Mouse (Mus musculus): ENCODE data around the gene Tmem185b. TPM values are rescaled to one million over a fixed set of nuclear protein-coding genes. Genes with fewer than 3 reads are reported as not detected.
A peak's percentile ranks its signal among the peaks of the same experiment; 100 is the strongest.

Tmem185b gene
- total RNA-seq (2021): 10 to 100 TPM; 16.7 to 18.4 TPM
- long read RNA-seq, experiment 1, transcript Tmem185b-202 (1 exons, 2,824 nt): major isoform, 21 of 21 reads
- long read RNA-seq, experiment 1, partial matches to known transcripts: 0 of 21 reads
- long read RNA-seq, experiment 1, other reads (novel, unspliced or antisense): 0 of 21 reads
- long read RNA-seq, experiment 2, transcript Tmem185b-202 (1 exons, 2,824 nt): major isoform, 10 of 10 reads
- long read RNA-seq, experiment 2, partial matches to known transcripts: 0 of 10 reads
- long read RNA-seq, experiment 2, other reads (novel, unspliced or antisense): 0 of 10 reads

DNA sequence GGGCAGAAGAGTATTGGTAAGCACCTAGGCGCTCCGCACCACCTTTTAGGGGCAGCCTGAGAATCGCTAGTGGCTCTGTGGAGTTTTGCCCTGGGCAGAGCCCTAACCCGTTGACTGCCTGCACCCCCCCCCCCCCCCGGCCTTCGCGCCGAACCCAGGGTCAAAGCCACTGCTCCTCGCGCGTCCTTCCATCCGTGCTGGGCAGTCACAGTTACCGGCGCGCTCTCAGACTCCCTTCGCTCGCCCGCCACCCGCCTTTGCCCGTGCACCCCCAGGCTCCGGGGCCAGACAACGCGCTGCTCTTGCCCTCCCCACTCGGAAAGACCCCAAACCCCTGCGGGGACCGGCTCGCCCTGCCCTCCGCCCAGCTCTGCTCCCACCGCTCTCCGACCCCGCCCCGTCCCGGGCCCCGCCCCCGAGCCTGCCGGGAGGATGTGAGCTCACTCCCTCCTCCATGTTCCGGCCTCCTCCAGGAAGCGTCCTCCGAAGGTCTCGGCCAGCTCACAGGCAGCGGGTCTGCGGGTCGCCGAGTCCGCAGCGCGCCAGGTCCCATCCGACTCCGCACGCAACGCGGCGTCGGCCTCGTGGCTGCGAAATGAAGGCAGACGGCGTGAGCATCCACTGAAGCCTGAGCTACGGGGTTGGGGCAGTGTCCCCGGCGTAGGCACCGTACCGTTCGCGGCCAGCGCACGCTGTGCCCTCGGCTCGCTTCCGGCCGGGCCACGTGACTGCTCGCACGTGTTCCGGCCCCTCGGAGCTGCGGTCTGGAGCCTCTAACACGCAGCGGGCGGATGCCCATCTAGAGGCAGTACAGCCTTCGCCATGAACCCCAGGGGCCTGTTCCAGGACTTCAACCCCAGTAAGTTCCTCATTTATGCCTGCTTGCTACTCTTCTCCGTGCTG, at the start of gene Tmem185b:
Gene Tmem185b (plus strand): TSS at position 472 of the 903 bp plus-strand sequence.
- DNase-seq (ENCODE audit: extremely low spot score in 1 of 2, low spot score in 2 of 2): peak; percentile 88 to 89
- Histone ChIP-seq H3K27ac (peak within 1 kb of the TSS; percentile 93), H3K4me3 (peak within 1 kb of the TSS; percentile 60)
- TF ChIP-seq CTCF (IDR thresholded peaks at IDR 0.05): no peak
- intact Hi-C loops (cut with DNase I): loop anchor here (2.0 to 5.0 kb wide), 2 partner anchors 21 to 69 kb away; partner anchors contain the start of gene Ralb

- intact Hi-C loops (cut with DNase I): no loop called here
- TF ChIP-seq CTCF (IDR thresholded peaks at IDR 0.05): no peak
- DNase-seq (ENCODE audit: extremely low spot score in 1 of 2, low spot score in 2 of 2): no peak
- H3K4me3 ChIP-seq: no peak overlapping the region
- H3K27ac ChIP-seq: no peak overlapping the region
Measured at GRCm38 (mm10) chr1:119476905-119477353, 49.0 kb upstream of the Tmem185b start.

DNA sequence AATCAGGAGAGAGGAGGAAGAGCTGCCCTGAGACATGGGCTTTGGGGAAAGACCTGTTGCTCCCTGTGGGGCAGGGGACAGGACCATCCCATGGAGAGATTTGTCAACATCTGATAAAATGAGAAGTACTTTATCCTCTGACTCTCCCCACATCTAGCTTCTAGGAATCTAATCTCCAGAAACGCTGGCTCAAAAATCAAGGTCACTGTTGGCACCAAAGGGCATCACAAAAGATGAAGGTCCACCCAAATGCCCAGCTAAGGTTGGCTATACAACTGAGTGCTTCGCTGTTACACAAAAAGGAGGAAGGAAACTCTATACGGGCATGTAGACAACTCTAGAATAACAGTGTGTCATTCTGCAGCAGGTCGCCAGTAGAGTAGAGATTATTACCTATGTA, 46.3 kb upstream of the Tmem185b start:
- no peak overlapping the region for H3K27ac ChIP-seq
- DNase-seq (ENCODE audit: extremely low spot score in 1 of 2, low spot score in 2 of 2): no peak
- intact Hi-C loops (cut with DNase I): no loop called here
- TF ChIP-seq CTCF (IDR thresholded peaks at IDR 0.05): no peak
- H3K4me3 ChIP-seq: no peak overlapping the region

GRCm38 (mm10) chr1:119480678-119481077, 45.3 kb upstream of the Tmem185b start:
- Histone ChIP-seq H3K4me3 (no peak overlapping the region), H3K27ac (no peak overlapping the region)
- DNase-seq (ENCODE audit: extremely low spot score in 1 of 2, low spot score in 2 of 2): no peak
- intact Hi-C loops (cut with DNase I): no loop called here
- TF ChIP-seq CTCF (IDR thresholded peaks at IDR 0.05): no peak

- Histone ChIP-seq H3K4me3 (no peak overlapping the region), H3K27ac (no peak overlapping the region)
- TF ChIP-seq CTCF (IDR thresholded peaks at IDR 0.05): peak; percentile 32
- DNase-seq (ENCODE audit: extremely low spot score in 1 of 2, low spot score in 2 of 2): no peak
- intact Hi-C loops (cut with DNase I): no loop called here
Measured at GRCm38 (mm10) chr1:119481205-119481932, 44.6 kb upstream of the Tmem185b start.

- DNase-seq (ENCODE audit: extremely low spot score in 1 of 2, low spot score in 2 of 2): no peak
- intact Hi-C loops (cut with DNase I): loop anchor here (2.0 kb wide), 1 partner anchor 396 kb away; no protein-coding TSS in a partner anchor
- TF ChIP-seq CTCF (IDR thresholded peaks at IDR 0.05): peak; percentile 57
- Histone ChIP-seq H3K27ac (no peak overlapping the region), H3K4me3 (no peak overlapping the region)
Measured at GRCm38 (mm10) chr1:119482891-119483290, 43.1 kb upstream of the Tmem185b start.

DNA sequence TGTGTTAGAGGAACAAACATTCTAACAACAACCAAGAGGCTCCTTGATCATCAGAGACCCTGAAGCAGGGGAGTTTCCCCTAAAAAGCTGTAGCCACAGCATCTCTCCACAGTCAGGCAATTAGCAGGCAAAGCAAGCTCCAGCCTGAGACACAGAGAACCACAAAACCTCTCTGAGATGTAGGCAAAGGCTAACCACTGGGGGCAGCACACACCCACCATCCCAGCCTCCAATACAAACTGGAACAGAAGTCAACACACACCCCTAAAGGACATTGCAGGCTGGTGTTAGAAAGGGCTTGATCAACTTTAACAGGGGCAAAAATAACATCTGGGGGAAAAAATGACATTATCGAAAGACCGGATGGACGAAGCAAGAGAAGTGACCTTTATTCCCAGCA, 41.5 kb upstream of the Tmem185b start:
- TF ChIP-seq CTCF (IDR thresholded peaks at IDR 0.05): peak; percentile 55
- intact Hi-C loops (cut with DNase I): no loop called here
- H3K4me3 ChIP-seq: no peak overlapping the region
- DNase-seq (ENCODE audit: extremely low spot score in 1 of 2, low spot score in 2 of 2): no peak
- H3K27ac ChIP-seq: no peak overlapping the region

- no peak for TF ChIP-seq CTCF (IDR thresholded peaks at IDR 0.05)
- DNase-seq (ENCODE audit: extremely low spot score in 1 of 2, low spot score in 2 of 2): no peak
- intact Hi-C loops (cut with DNase I): no loop called here
- Histone ChIP-seq H3K27ac (no peak overlapping the region), H3K4me3 (no peak overlapping the region)
Measured at GRCm38 (mm10) chr1:119485825-119486224, 40.1 kb upstream of the Tmem185b start.

- DNase-seq (ENCODE audit: extremely low spot score in 1 of 2, low spot score in 2 of 2): no peak
- intact Hi-C loops (cut with DNase I): no loop called here
- no peak for TF ChIP-seq CTCF (IDR thresholded peaks at IDR 0.05)
- Histone ChIP-seq H3K4me3 (no peak overlapping the region), H3K27ac (no peak overlapping the region)
Measured at GRCm38 (mm10) chr1:119487917-119488590, 37.9 kb upstream of the Tmem185b start.

- no peak overlapping the region for H3K4me3 ChIP-seq
- no peak overlapping the region for H3K27ac ChIP-seq
- intact Hi-C loops (cut with DNase I): no loop called here
- TF ChIP-seq CTCF (IDR thresholded peaks at IDR 0.05): no peak
- no peak for DNase-seq (ENCODE audit: extremely low spot score in 1 of 2, low spot score in 2 of 2)
Measured at GRCm38 (mm10) chr1:119490765-119491164, 35.2 kb upstream of the Tmem185b start.

DNA sequence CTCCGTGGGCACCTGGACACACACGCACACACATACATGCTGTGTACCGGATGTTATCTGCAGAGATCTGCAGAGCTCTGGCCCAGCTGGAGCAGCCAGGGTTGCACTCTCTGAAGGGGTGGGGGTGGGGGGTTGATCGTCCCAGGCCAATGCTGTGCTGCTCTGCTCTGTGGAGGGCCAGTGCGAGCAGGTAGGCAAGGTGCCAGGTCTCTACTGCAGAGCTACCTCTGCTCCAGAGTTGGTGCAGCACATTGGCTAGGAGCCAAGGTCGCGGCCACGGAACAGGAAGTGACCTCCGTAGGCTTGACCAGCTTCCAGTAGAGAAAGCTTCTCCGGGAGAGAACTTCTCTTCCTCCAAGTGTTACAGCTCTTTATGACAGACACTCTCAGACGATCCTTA, 33.9 kb upstream of the Tmem185b start:
- H3K27ac ChIP-seq: no peak overlapping the region
- no peak overlapping the region for H3K4me3 ChIP-seq
- no peak for DNase-seq (ENCODE audit: extremely low spot score in 1 of 2, low spot score in 2 of 2)
- no peak for TF ChIP-seq CTCF (IDR thresholded peaks at IDR 0.05)
- intact Hi-C loops (cut with DNase I): no loop called here

Measured in left cerebral cortex, adult 2 months (tissue).